Mouse (Mus musculus) bone marrow, adult 2 months (tissue): Measurements from ENCODE around the gene Gmppb. TPM values are rescaled to one million over a fixed set of nuclear protein-coding genes. Genes with fewer than 3 reads are reported as not detected.
"Not testable (repeated sequence)": the region's sequence is repeated elsewhere in the genome, so short reads cannot be mapped to it uniquely, and the experiment has no call there.

Source experiments
- H3K27ac ChIP-seq: fragments of 200-500 bp; 2 replicates; pipeline ENCODE4 v1.5.1; 2012; ENCODE audit warnings: low read depth, mild to moderate bottlenecking, control low read depth, inconsistent platforms, low read length; ENCODE audit not compliant: control insufficient read depth, poor library complexity, insufficient read depth
- H3K4me1 ChIP-seq: fragments of 200-500 bp; 2 replicates; pipeline ENCODE4 v1.6.1; 2011; ENCODE audit warnings: low read length; ENCODE audit not compliant: control insufficient read depth, insufficient read depth
- H3K4me3 ChIP-seq: fragments of 200-500 bp; replicated peaks from 2 replicates; pipeline ENCODE3; 2011; ENCODE audit warnings: mild to moderate bottlenecking, low read depth, low read length, control low read depth; ENCODE audit not compliant: control insufficient read depth
- CTCF ChIP-seq: fragments of 200-500 bp; IDR thresholded peaks from 2 replicates; pipeline ENCODE4 v1.5.1; 2011; ENCODE audit warnings: low read length, control low read depth; ENCODE audit not compliant: control insufficient read depth, insufficient read depth
- POLR2A ChIP-seq: fragments of 200-500 bp; IDR thresholded peaks from 2 replicates; pipeline ENCODE4 v1.6.1; 2011; ENCODE audit warnings: low read depth, mild to moderate bottlenecking, control low read depth, low read length, borderline replicate concordance; ENCODE audit not compliant: control insufficient read depth
- WGBS: fragments of 180-500 bp; shearing (Covaris S2); methylation state at CpG from one replicate; pipeline ENCODE4 v1.1.7; 2018; 5-methylcytosine and 5-hydroxymethylcytosine counted together
- polyA plus RNA-seq: library from polyadenylated mRNA; stranded (reverse); fragments of >200 nt; gene quantifications from 2 replicates; pipeline ENCODE4 v1.2.4, GENCODE M21; 2011; ENCODE audit warnings: low replicate concordance; ENCODE audit not compliant: missing spikeins, insufficient read depth, insufficient read length

Gene Gmppb
- polyA plus RNA-seq, result 9.9 and 17.9 TPM in 2 replicates

DNA sequence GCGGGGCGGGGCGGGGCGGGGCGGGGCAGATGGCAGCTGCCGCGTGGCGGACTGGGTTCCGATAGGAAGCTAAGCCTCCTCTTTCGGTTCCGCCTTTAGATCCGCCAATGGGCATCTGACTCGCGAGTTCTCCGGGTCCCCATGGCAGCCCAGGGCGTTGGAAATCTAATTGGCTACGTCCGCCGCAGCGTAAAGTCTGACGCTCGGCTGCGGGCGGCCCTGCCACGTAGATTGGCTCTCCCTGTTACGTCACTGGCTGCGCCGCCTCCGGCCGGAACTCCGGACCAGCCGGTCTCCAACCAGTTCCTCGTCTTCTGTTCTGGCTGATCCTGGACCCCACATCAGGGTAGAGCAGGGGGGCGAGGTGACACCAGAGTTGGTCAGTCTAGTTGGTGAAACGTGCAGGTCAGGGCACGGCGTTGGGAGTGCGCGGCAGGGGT, at the start of gene Gmppb:
Gene Gmppb (plus strand): TSS at position 227 of the 440 bp plus-strand sequence.
- Histone ChIP-seq H3K4me3 (peak within 1 kb of the TSS; percentile 95), H3K27ac (peak within 1 kb of the TSS; percentile 63), H3K4me1 (peaks cover 5% of the 10 kb centered on the region)
- WGBS, result under 1% methylated on average over 39 of the region's 39 CpGs
- TF ChIP-seq POLR2A (peak; percentile 76; the same call in 1 of the 2 replicates), CTCF (no peak)

DNA sequence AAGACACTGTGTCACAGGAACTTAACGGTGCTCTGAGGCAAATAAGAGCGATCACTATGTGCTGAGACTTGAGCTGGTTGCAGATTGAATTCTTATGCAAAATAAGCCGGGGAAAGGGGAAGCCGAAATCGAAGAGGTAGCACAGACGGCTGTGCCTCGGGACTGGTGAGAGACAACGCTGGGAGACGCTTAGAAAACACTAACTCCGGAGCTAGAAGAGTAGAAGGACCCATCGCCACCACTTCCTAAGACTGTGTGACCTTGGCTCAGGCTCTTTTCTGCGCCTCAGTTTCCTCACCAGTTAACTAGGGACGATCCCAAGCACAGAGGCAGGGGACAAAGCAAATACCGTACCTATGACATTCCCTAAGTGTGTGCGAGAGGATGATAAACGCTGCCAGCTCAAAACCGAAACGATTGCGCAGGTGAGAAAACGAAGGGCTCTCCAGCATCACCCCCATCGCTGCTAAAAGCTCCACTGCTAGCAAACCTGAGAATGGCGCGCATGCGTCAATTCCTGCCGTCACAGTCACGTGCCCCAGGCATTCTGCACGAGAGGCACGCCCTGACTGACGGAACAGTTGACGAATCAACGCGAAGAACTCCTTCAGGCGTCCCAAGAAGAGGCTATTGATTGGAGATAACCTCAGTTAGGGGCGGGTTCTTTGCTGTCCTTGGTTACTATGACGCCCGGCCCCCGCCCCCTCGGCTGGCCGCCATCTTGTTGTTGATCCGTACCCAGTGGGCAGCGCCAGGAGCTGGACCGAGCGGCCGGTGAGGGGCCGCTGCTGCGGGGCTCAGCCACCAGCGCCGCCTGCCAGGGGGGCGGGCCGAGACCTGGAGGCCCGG, 46.9 kb upstream of the Gmppb start, which contains the start of gene Ip6k1:
Gene Ip6k1 (plus strand): TSS at position 580 of the 849 bp plus-strand sequence.
- peak within 1 kb of the TSS; percentile 94 for H3K4me3 ChIP-seq
- H3K27ac ChIP-seq, result peak within 1 kb of the TSS; percentile 91
- H3K4me1 ChIP-seq, result no peaks in the 10 kb centered on the region; the same call in 1 of the 2 replicates
- TF ChIP-seq CTCF (no peak), POLR2A (peak; percentile 89)
- under 1% methylated on average over 51 of the region's 51 CpGs for WGBS

DNA sequence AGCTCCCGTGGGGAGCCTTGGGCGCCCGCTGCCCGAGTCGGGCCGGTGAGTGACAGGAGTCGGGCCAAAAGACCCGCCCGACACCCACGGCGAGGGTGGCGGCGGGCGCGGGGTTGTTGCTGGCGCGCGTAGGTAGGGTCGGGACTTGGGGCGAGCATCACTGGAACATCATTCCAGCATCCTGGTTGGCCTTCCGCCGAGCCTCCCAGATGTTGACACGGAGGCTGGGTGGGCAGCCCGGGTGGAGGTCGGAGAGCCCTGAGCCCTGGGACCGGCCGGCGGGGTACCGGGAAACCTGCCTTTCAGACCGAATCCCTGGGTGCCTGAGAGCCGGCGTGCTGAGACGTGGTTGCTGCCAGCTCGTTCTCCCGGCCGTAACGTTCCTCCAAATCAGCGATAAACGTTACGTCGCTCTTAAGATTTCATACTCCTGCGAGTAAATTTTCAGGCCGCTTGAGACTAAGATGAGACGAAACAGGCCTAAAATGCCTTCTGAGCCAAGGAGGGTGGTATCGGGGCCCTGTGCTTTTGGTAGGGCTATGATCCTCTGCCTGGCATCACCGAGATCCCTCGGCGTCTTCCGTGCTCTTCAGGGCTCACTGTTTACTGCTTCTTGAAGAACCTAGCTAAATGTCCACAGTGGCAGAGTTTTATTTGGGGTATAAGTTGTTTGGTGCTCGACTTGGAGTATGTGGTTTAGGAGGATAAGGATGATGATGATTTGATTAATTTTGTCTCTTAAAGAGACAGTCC, 46.1 kb upstream of the Gmppb start:
- TF ChIP-seq CTCF (no peak), POLR2A (peak; percentile 40; the same call in 1 of the 2 replicates)
- Histone ChIP-seq H3K4me3 (peak overlapping the region; percentile 94), H3K4me1 (no peaks in the 10 kb centered on the region; the same call in 1 of the 2 replicates), H3K27ac (peak overlapping the region; percentile 91)
- under 1% methylated on average over 49 of the region's 50 CpGs for WGBS

DNA sequence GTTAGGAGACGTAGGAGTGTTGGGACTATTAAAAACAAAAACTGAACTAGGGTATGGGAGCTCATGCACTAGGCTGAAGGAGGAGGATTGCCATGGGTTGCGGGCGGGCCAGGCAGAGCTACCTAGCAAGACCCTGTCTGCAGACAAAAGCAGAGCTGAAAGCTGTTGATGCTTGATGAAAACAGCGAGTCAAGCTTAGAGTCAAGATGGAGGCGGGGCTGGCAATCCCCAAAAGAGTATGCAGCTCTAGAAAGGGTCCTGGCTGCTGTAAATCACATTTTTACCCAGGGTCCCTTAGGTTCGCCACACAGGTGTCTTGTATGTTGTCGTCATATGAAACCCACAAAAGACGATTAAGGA, 45.5 kb upstream of the Gmppb start:
- peak overlapping the region; percentile 31 for H3K27ac ChIP-seq
- WGBS, result 7% methylated on average over 8 of the region's 8 CpGs
- TF ChIP-seq CTCF (no peak), POLR2A (no peak)
- peak overlapping the region; percentile 94 for H3K4me3 ChIP-seq
- H3K4me1 ChIP-seq, result no peaks in the 10 kb centered on the region; the same call in 1 of the 2 replicates

DNA sequence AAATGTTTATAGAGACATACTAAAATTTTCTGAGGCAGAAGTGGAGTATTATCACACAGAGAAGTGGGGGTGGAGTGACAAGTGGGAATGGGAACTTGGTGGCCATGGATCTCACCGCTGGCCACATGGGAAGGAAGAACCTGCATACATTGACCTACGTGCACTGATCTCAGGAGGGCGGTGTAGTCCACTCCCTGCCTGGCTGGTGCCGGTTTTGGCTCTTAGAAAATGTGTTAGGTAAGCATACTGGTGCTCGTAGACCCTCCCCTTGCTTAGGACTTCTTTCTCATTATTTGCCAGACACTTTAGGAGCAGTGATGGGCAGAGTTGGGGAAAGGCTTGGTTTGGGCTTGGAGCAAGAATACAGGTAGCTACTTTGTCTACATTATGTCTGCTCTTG, 41.0 kb upstream of the Gmppb start:
- TF ChIP-seq POLR2A (no peak), CTCF (no peak)
- Histone ChIP-seq H3K27ac (no peak overlapping the region), H3K4me1 (no peaks in the 10 kb centered on the region; the same call in 1 of the 2 replicates), H3K4me3 (no peak overlapping the region)
- 83% methylated on average over 5 of the region's 5 CpGs for WGBS

DNA sequence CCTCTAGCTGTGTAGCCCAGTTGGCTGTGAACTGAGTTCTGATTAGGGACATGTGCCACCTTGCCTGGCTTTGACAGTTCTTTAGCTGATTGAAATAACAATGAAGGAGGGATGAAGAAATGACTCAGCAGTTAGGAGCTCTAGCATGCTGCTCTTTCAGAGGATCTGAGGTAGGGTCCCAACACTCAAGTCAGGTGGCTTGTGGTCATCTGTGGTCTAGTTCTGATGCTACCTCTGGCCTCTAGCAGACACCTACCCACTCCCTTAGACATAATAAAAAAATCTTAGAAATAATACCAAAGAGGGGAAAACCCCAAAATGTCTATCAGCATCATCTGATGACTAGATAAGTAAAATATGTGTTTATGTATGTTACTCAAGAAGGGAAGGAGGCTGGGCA, 38.7 kb upstream of the Gmppb start:
- H3K27ac ChIP-seq, result no peak overlapping the region
- H3K4me1 ChIP-seq, result no peaks in the 10 kb centered on the region
- TF ChIP-seq CTCF, result no peak
- TF ChIP-seq POLR2A, result no peak
- H3K4me3 ChIP-seq, result no peak overlapping the region

DNA sequence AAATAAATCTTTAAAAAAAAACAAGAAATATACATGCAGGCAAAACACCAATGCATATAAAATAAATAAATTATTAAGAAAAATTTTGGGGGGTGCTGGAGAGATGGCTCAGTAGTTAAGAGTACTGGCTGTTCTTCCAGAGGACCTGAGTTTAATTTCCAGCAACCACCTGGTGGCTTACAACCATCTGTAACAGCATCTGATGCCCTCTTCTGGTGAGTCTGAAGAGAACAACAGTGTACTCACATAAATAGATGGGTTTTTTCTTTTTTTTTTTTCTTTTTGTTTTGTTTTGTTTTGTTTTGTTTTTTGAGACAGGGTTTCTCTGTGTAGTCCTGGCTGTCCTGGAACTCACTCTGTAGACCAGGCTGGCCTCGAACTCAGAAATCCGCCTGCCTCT, 35.5 kb upstream of the Gmppb start:
- H3K4me3 ChIP-seq, H3K27ac ChIP-seq: not testable (repeated sequence)
- 98% methylated on average over 2 of the region's 2 CpGs for WGBS

DNA sequence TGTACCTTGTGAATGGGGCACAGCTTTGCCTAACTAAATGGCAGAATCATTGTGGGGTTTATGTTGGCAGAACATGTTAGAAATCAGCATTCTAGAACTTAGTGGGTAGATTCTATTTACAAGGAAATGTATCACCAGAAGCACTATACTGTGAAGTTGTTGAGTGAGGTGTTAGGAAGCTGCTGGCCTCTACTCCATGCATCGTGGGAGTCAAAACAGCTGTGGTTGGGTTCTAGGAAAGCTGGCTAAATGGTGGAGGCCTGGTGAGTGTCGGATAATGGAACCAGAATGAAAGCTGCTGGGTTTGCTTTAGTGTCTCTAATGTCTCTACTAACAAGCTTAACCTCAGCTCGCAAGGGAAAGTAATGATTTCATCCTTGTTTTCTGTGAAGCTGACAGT, 31.9 kb upstream of the Gmppb start:
- TF ChIP-seq CTCF (no peak), POLR2A (no peak)
- Histone ChIP-seq H3K4me1 (no peaks in the 10 kb centered on the region), H3K4me3 (no peak overlapping the region), H3K27ac (no peak overlapping the region)
- WGBS, result 94% methylated on average over 3 of the region's 3 CpGs

More for the DNA sequence above, 35.5 kb upstream of the Gmppb start:
- not testable (repeated sequence) for H3K4me1 ChIP-seq
